Mouse (Mus musculus) stomach, embryonic 15.5 days (tissue): ENCODE data around the gene Ampd3. TPM values are rescaled to one million over a fixed set of nuclear protein-coding genes. Genes with fewer than 3 reads are reported as not detected.

Experiments
- ATAC-seq: fragments of 200-750 bp; cut with Nextera tagmentation; 2 replicates; pipeline ENCODE4 v1.8.0; 2017; ENCODE audit warnings: low read depth, moderate number of reproducible peaks, moderate TSS enrichment; ENCODE audit not compliant: insufficient read depth, low FRiP score
- H3K27ac ChIP-seq: fragments of 300-500 bp; sonication (generic); 2 replicates; pipeline ENCODE4 v1.5.1; 2015; ENCODE audit warnings: mild to moderate bottlenecking, inconsistent platforms
- H3K27me3 ChIP-seq: fragments of 300-500 bp; sonication (generic); replicated peaks from 2 replicates; pipeline ENCODE4 v1.6.1; 2015; ENCODE audit warnings: inconsistent platforms
- H3K36me3 ChIP-seq: fragments of 300-500 bp; sonication (generic); 2 replicates; pipeline ENCODE4 v1.6.1; 2015; ENCODE audit warnings: inconsistent platforms
- H3K4me1 ChIP-seq: fragments of 300-500 bp; sonication (generic); 2 replicates; pipeline ENCODE4 v1.6.1; 2015; ENCODE audit warnings: inconsistent platforms
- H3K4me2 ChIP-seq: fragments of 300-500 bp; sonication (generic); 2 replicates; pipeline ENCODE4 v1.6.1; 2015; ENCODE audit warnings: mild to moderate bottlenecking, inconsistent platforms
- H3K4me3 ChIP-seq: fragments of 300-500 bp; sonication (generic); replicated peaks from 2 replicates; pipeline ENCODE4 v1.5.1; 2015; ENCODE audit warnings: inconsistent platforms
- H3K9ac ChIP-seq: fragments of 300-500 bp; sonication (generic); 2 replicates; pipeline ENCODE4 v1.6.1; 2015; ENCODE audit warnings: inconsistent platforms
- H3K9me3 ChIP-seq: fragments of 300-500 bp; sonication (generic); 2 replicates; pipeline ENCODE4 v1.6.1; 2016; ENCODE audit warnings: inconsistent platforms
- WGBS: fragments of 180-500 bp; shearing (Covaris S2); methylation state at CpG from one replicate; pipeline ENCODE4 v1.1.7; 2015; 5-methylcytosine and 5-hydroxymethylcytosine counted together
- microRNA-seq: library from miRNA; unstranded; fragments of <30 nt; microRNA quantifications from one replicate; pipeline ENCODE4, GENCODE M21; 2016
- polyA plus RNA-seq: library from polyadenylated mRNA; unstranded; fragments of >200 nt; fragmentation: Nextera tagmentation; extraction: Ambion mirVana; gene quantifications from 2 replicates; pipeline ENCODE4 v1.2.1, GENCODE M21; 2015

The Ampd3 gene
- polyA plus RNA-seq, 1 experiment from 2014 or later: 5.9 TPM

- H3K9ac ChIP-seq: no peak overlapping the region
- 43% methylated on average over 10 of the region's 10 CpGs for WGBS
- H3K9me3 ChIP-seq: no peaks in the 10 kb centered on the region
- H3K36me3 ChIP-seq: no peaks in the 10 kb centered on the region
- 0 out of 2 replicates have a peak, but pooled peaks cover 5% of the 10 kb centered on the region for H3K4me1 ChIP-seq
- ATAC-seq: no peak
- no peak overlapping the region for H3K4me2 ChIP-seq
- H3K27ac ChIP-seq: no peak overlapping the region
- no peak overlapping the region for H3K4me3 ChIP-seq
- no peaks in the 10 kb centered on the region for H3K27me3 ChIP-seq
Measured at GRCm38 (mm10) chr7:110853611-110854010, 85.6 kb downstream of the Ampd3 start.

GRCm38 (mm10) chr7:110854519-110854918 is 86.5 kb downstream of the Ampd3 start:
- no peaks in the 10 kb centered on the region for H3K27me3 ChIP-seq
- 0 out of 2 replicates have a peak, but pooled peaks cover 5% of the 10 kb centered on the region for H3K4me1 ChIP-seq
- no peak overlapping the region for H3K9ac ChIP-seq
- 55% methylated on average over 3 of the region's 3 CpGs for WGBS
- no peak overlapping the region for H3K27ac ChIP-seq
- no peak for ATAC-seq
- H3K9me3 ChIP-seq: no peaks in the 10 kb centered on the region
- H3K4me2 ChIP-seq: no peak overlapping the region
- no peak overlapping the region for H3K4me3 ChIP-seq
- no peaks in the 10 kb centered on the region for H3K36me3 ChIP-seq

GRCm38 (mm10) chr7:110854927-110855546 is 87.0 kb downstream of the Ampd3 start:
- ATAC-seq: no peak
- WGBS: 61% methylated on average over 8 of the region's 8 CpGs
- Histone ChIP-seq H3K9ac (no peak overlapping the region), H3K27ac (no peak overlapping the region), H3K36me3 (no peaks in the 10 kb centered on the region), H3K9me3 (no peaks in the 10 kb centered on the region), H3K4me1 (peaks cover 8% of the 10 kb centered on the region; the same call in 1 of the 2 replicates), H3K4me3 (no peak overlapping the region), H3K4me2 (no peak overlapping the region), H3K27me3 (no peaks in the 10 kb centered on the region)

GRCm38 (mm10) chr7:110855604-110856003 is 87.6 kb downstream of the Ampd3 start:
- Histone ChIP-seq H3K4me1 (peaks cover 8% of the 10 kb centered on the region; the same call in 1 of the 2 replicates), H3K27me3 (no peaks in the 10 kb centered on the region), H3K9me3 (no peaks in the 10 kb centered on the region), H3K9ac (no peak overlapping the region), H3K4me3 (no peak overlapping the region), H3K4me2 (no peak overlapping the region), H3K36me3 (no peaks in the 10 kb centered on the region), H3K27ac (no peak overlapping the region; the same call in 1 of the 2 replicates)
- 63% methylated on average over 1 of the region's 1 CpGs for WGBS
- ATAC-seq: no peak

GRCm38 (mm10) chr7:110860129-110860528 is 92.1 kb downstream of the Ampd3 start:
- 26% methylated on average over 5 of the region's 5 CpGs for WGBS
- Histone ChIP-seq H3K4me1 (peaks cover 6% of the 10 kb centered on the region; the same call in 1 of the 2 replicates), H3K9me3 (no peaks in the 10 kb centered on the region), H3K27ac (peak overlapping the region; percentile 45), H3K36me3 (no peaks in the 10 kb centered on the region), H3K4me2 (no peak overlapping the region), H3K9ac (no peak overlapping the region), H3K27me3 (no peaks in the 10 kb centered on the region), H3K4me3 (no peak overlapping the region)
- peak; percentile 62 for ATAC-seq

Small RNA genes lying within 50 kb of the gene (microRNA-seq; reads per million reads assigned to microRNA genes)
- not detected for gene Gm47282

Other genes starting within 250 kb of the Ampd3 start
- 29.2 and 32.6 TPM in 2 replicates for gene Sbf2, start 153.3 kb upstream of the Ampd3 start, polyA plus RNA-seq
- 3.3 and 4.4 TPM in 2 replicates for gene Adm, start 140.5 kb upstream of the Ampd3 start, polyA plus RNA-seq
- 37.7 and 45.5 TPM in 2 replicates for gene Rnf141, start 76.3 kb downstream of the Ampd3 start, polyA plus RNA-seq
- 13.4 and 13.8 TPM in 2 replicates for gene Lyve1, start 95.0 kb downstream of the Ampd3 start, polyA plus RNA-seq
- gene Mrvi1, start 214.3 kb downstream of the Ampd3 start, polyA plus RNA-seq: 18.0 and 19.3 TPM in 2 replicates